Mouse (Mus musculus): ENCODE results near the gene Aoc3.
"Not testable (repeated sequence)": the region's sequence is repeated elsewhere in the genome, so short reads cannot be mapped to it uniquely, and the experiment has no call there.

Aoc3 gene

GRCm38 (mm10) chr11:101330371-101330924 is at the start of gene Aoc3:
Gene Aoc3 (plus strand): TSS chr11:101330605.
- no peak for DNase-seq

- DNase-seq, result no peak
Observed at GRCm38 (mm10) chr11:101280837-101281236, 49.6 kb upstream of the Aoc3 start.

DNA sequence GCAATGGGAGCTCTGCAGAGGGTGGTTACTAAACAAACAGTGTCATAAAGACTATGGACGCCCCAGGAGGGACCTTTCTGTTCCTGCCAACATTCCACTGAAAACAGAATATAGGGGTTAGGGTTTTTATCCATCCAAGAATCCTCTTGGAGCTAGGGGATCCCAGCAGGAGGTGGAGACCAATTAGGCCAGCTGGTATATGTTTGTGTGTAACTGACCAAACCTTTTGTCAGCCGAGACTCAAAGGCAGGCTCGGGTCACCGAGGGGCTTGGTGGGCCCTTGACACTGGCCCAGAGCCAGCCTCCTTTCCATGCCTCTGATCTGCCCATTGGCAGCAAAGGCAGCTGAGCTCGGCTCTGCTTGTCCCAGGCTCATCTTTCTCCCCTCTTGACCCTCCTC is 47.5 kb upstream of the Aoc3 start:
- DNase-seq, result no peak

- no peak for DNase-seq
Observed at GRCm38 (mm10) chr11:101283805-101284204, 46.6 kb upstream of the Aoc3 start.

DNA sequence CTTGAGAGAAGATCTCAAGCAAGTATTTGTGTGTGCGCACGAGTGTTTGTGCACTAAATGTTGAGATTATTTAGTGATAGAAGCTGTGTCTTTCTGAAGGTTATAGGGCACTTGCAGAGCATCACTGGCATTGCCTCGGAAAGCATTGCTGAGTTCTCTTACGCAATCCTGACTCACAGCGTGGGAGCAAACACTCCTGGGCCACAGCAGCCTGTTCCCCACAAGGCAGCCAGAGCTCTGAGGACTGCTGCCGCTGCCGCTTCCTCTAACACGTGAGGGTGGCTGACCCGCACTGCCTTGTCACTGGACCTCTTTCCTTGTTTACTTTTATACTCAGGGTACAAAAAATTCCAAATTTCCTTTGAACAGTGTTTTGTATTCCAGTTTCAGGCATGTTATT is 43.1 kb upstream of the Aoc3 start:
- DNase-seq, result no peak

DNA sequence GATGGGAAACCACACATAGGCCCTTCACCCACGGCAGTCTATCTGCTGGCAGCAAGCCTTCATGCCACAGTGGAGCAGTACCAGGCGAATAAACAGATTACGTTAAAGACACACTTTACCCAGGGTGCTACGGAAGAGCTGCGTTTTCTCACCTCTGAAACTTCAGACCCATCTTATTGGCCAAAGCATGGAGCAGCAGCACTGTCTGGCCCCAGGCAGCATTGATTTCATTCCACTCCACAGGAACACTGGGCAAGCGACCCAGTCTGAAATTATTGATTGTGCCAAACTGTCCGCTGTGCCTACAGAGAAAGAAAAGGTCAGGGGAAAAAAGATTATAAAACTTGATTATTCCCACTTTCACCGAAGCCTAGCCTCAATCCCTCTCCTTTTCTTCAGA is 39.2 kb upstream of the Aoc3 start:
- DNase-seq, result no peak

DNA sequence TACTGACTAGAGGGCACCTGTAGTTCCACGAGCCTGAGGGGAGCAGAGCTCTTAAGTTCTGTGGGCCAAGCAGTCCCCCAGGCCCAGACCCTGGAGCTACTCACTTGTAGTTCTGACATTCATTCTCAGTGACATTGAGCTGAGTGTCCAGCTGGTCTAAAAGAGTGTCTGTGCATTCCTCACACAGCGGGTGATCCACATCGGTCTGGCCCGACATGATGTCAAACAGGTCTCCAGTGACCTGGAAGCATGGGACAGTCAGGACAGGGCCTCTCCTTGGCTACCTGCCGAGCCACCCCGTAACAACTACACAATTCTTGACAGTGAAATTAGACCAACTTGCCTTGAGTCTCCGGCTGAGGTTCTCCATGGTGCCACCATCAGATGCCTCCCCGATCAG is 35.2 kb upstream of the Aoc3 start:
- DNase-seq, result no peak

- DNase-seq, result peak; percentile 27 to 38
Observed at GRCm38 (mm10) chr11:101300881-101301280, 29.5 kb upstream of the Aoc3 start.

DNA sequence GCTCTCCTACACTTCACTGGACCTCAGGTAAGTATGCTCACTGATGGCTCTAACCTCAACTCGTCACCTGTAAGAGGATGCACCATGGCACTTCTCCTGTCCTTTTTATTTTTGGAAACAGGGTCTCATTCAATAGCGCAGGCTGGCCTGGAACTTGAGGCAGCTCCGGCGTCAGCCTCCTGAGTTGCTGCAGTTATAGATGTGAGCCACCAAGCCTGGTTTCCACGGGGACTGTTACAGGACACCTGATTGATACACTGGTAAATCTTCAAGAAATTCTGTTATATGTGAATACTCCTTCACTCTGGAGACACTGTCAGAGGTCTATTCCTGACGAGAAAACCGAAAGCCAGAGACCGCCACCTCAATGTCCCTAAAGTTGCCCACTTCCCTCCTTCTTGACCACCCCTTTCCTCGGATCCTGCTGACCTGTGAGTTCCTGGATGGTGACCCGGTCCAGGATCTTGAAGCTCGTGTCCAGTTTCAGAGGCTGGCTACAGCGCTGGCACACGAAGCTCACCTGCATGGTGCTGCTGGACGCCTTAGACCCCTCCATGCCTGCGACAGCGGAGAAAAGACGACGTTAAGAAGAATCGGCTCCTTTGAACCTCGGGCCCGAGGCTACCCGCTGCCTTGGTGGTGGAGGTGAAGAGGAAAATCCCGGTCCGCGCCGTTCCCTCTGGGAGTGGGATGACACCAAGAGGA is 29.0 kb upstream of the Aoc3 start:
- DNase-seq, result no peak

GRCm38 (mm10) chr11:101302004-101302798 is 28.2 kb upstream of the Aoc3 start, which contains the start of gene Becn1:
Gene Becn1 (minus strand): TSS chr11:101302286.
- DNase-seq, result peak; percentile 99 to 100

DNA sequence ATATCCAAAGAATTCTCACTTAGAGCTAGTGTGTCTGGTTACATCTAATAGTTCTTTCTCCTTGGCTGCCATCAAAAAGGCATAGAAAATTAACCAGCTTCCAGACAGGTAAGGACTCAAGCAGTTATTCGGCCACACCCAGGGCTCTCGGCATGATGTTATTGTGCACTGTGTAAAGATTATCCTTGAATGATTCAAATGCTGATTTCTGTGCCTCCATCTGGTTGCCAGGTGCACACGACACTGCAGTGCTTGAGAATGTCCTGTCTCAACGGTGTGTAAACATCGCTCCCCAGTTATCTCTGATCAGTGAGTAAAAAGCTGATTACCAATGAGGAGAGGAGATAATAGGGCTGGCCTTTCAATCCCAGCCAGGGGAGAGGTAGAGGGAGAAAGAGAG is 22.7 kb upstream of the Aoc3 start:
- no peak for DNase-seq

- DNase-seq, result no peak
Observed at GRCm38 (mm10) chr11:101311083-101311482, 19.3 kb upstream of the Aoc3 start.

DNA sequence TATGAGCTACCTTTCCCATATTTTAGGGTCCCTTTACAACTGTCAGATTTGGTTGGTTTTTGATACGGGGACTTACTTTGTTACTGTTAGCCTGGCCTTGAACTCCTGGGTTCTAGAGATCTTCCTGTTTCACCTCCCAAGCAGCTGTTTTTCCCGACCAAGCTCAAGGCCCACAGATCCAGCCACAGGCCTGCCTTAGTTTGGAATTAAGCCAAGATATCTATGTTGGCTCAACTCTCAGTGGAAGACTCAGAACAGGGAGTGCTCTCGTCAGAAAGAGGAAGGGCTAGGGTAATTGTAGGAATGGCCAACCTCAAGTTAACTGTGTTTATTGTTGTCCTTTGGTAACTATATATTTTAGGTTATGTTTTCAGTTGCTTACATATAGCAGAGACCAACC is 18.3 kb upstream of the Aoc3 start:
- no peak for DNase-seq

DNA sequence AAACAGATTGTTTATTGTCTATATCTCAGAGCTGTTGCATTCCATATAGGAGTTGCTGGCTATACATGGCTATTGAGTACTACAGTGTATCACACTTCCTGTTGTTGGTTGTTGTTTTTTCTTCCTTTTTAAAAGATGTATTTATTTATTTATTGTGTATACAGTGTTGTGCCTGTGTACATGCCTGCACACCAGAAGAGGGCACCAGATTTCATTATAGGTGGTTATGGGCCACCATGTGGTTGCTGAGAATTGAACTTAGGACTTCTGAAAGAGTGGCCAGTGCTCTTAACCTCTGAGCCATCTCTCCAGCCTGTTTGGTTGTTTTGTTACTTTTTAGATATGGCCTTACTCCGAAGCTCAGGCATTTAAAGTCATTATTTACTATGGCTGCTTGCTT is 15.8 kb upstream of the Aoc3 start:
- DNase-seq, result no peak

- DNase-seq, result no peak
Observed at GRCm38 (mm10) chr11:101315082-101315650, 15.2 kb upstream of the Aoc3 start.

DNA sequence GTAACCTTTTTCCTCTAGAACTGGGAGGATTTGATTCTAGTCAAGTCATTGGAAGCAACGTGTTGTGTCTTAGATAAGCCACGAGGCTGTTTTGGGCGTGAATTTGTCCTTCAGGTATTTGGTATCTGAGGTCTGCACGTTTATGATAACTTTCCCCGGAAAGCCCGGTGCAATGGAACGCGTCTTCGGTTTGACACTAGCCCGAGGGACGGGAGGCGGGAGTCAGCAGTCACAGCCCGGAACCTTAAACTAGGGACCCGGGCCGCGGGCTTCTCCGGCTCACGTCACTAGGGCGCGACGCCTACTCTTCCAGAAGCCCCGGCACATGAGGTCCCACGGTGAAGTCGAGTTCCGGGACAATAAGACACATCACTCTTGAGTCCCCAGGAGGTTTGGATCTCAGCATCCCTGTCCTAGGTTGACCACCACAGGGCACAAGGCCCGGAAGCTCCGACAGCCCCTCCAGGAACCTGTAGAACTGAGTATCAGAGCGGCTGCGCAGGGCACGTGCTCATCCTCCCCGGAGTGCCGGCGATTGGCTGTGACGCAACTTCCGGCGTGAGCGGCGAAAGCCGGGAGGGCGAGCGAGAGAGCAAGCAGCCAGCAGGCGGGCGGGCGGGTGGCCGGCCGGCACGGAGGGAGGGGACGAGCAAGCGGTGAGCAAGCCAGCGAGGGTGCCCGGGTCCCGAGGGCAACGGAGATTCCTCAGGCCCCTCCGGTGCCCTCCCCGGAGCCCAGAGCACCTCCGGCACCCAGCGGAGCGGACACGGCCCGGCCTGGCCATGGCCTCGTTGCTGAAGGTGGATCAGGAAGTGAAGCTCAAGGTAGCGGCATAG is 14.5 kb upstream of the Aoc3 start, which contains the start of gene Psme3:
Psme3 (plus strand) TSS at position 549 of the 836 bp plus-strand sequence.
- DNase-seq, result peak; percentile 96 to 97

GRCm38 (mm10) chr11:101316501-101316917 is 13.9 kb upstream of the Aoc3 start:
- no peak for DNase-seq

- DNase-seq, result peak; percentile 87
Observed at GRCm38 (mm10) chr11:101323609-101324008, 6.8 kb upstream of the Aoc3 start.

DNA sequence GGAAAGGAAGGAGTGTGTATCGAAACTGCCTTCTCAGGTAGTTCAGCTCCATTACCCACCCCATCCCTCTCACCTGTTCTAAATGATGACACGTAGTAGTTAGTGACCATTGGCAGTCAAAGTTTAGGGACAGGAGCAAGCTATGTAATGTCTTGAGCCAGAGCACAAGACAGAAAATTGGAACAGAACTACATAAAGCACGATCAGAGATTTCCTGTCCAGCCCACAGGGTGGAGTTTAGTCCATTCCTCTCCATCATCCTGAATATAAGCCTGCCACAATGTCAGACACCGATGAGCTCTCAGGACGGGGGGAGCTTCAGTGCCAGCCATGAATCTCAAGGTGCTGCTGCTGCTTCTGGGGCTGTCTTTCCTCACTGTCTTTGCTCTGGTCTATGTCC is 5.6 kb upstream of the Aoc3 start, which contains the start of gene Aoc2:
Aoc2 (plus strand) TSS at position 301 of the 400 bp plus-strand sequence.
- no peak for DNase-seq

DNA sequence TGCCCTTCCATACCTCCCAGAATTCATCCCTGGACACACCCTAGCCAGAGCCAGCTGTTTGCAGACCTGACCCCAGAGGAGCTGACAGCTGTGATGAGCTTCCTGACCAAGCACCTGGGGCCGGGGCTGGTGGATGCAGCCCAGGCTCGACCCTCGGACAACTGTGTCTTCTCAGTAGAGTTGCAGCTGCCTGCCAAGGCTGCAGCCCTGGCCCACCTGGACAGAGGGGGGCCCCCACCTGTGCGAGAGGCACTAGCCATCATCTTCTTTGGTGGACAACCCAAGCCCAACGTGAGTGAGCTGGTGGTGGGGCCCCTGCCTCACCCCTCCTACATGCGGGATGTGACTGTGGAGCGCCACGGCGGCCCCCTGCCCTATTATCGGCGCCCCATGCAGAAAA is 5.2 kb upstream of the Aoc3 start:
- not testable (repeated sequence) for DNase-seq

GRCm38 (mm10) chr11:101326147-101326546 is 4.3 kb upstream of the Aoc3 start:
- DNase-seq, result no peak

DNA sequence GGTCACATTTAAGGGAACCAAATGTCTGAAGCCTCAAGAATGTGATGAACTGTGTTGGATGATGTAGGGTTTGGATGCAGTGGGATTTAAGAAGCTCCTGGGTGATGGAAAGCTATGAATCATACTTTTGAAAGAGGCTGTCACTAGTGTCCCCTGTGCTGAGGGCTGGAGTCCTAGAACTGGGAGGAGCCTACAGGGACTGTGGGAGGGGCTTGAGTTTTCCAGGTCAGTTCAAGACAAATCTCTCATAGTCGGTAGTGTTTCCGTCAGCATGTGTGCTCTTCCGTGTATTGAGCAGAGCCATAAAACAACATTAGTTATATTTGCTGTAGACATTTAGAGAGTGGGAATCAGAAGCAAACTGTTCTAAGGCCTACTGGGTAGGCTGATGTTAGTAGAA is 3.1 kb upstream of the Aoc3 start:
- DNase-seq, result no peak
